In the genomic region with DNA sequence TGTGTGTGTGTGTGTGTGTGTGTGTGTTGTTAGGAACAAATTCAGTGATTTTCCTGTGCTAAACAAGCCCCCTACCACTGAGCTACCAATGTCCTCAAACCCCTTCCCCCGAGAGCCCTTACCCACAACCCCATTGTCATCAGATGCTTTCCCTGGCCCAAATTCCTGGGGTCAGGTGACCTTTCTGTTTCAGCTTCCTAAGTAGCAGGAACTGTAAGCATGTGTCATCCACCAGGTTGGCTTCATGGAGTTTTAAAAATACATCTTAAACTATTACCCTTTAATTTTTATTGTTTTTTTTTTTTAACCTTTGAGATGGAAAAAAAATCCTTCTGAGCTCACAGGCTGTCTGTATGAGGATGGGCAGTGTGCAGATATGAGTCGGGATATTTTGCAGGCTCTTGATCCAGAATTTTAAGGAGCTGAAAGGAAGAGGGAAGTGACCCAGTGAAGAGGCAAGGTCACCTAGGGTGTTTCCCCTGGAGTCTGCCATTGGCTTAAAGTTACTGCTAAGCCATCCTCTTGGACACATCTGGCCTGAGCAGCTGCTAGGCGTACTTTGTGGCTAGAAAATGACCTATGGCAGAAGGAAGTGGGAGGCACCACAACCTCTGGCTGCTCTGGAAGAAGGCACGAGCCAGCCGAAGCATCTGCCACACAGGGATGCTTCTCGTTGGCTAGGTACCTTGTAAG, we compare ENCODE assay signal across 12 mouse cellular contexts. TPM values are rescaled to one million over a fixed set of nuclear protein-coding genes. Genes with fewer than 3 reads are reported as not detected.
DNase-seq lines count a peak whose midpoint lies in the region; ATAC-seq and TF ChIP-seq lines count a peak whose summit lies in the region.
"Had no signal": no experiment of that assay in that cellular context is flagged by ENCODE, and none has a peak within 500 bp of the region (broad histone marks: within the 10 kb centered on the region; RNA-seq: fewer than 3 reads in every experiment).

No protein-coding gene starts in this region.

- H3K4me1 ChIP-seq in bone marrow, adult 2 months (ENCODE audit: control insufficient read depth, insufficient read depth, low read length): peaks cover 3% of the 10 kb centered on the region; the same call in 1 of the 2 replicates
- peaks cover 4% of the 10 kb centered on the region; the same call in 1 of the 2 replicates for H3K4me1 ChIP-seq in midbrain, embryonic 16.5 days (ENCODE audit: control insufficient read depth, insufficient read depth, low read length)

- WGBS in bone marrow, adult 2 months: 25% methylated on average over 6 of the region's 6 CpGs
- 79% methylated on average over 6 of the region's 6 CpGs for WGBS in midbrain, embryonic 16.5 days

- H3K4me2 ChIP-seq in midbrain, embryonic 16.5 days (ENCODE audit: low read length): no peak overlapping the region
- H3K4me2 ChIP-seq: midbrain, embryonic 13.5 days; neural tube, embryonic 13.5 days had no signal

- peak; percentile 51 for ATAC-seq in megakaryocyte, adult 5-6 weeks (ENCODE audit: poor library complexity, severe bottlenecking)
- ATAC-seq in midbrain, embryonic 16.5 days: no peak
- ATAC-seq: midbrain, embryonic 13.5 days had no signal

- no peaks in the 10 kb centered on the region for H3K36me3 ChIP-seq in midbrain, embryonic 16.5 days (ENCODE audit: control insufficient read depth, insufficient read depth, low read length)
- H3K36me3 ChIP-seq: midbrain, embryonic 13.5 days; neural tube, embryonic 13.5 days had no signal

- H3K27ac ChIP-seq in bone marrow, adult 2 months (ENCODE audit: control insufficient read depth, insufficient read depth, low read depth, low read length, poor library complexity): peak overlapping the region; percentile 9; the same call in 1 of the 2 replicates
- H3K27ac ChIP-seq in midbrain, embryonic 16.5 days (ENCODE audit: low read length): no peak overlapping the region
- H3K27ac ChIP-seq: midbrain, embryonic 13.5 days; neural tube, embryonic 13.5 days had no signal

- no peak for TF ChIP-seq CTCF in bone marrow, adult 2 months (IDR thresholded peaks at IDR 0.05; ENCODE audit: control insufficient read depth, insufficient read depth, low read length)

- no peak for TF ChIP-seq POLR2A in bone marrow, adult 2 months (IDR thresholded peaks at IDR 0.05; ENCODE audit: borderline replicate concordance, control insufficient read depth, low read depth, low read length)

- H3K4me3 ChIP-seq in bone marrow, adult 2 months (replicated peaks; ENCODE audit: control insufficient read depth, low read depth, low read length): no peak overlapping the region
- no peak overlapping the region for H3K4me3 ChIP-seq in midbrain, embryonic 16.5 days (ENCODE audit: low read depth, low read length)
- H3K4me3 ChIP-seq: midbrain, embryonic 13.5 days; neural tube, embryonic 13.5 days had no signal

- H3K9ac ChIP-seq in midbrain, embryonic 16.5 days (ENCODE audit: low read depth, low read length): no peak overlapping the region
- H3K9ac ChIP-seq: midbrain, embryonic 13.5 days; neural tube, embryonic 13.5 days had no signal

- H3K27me3 ChIP-seq in midbrain, embryonic 16.5 days (ENCODE audit: control insufficient read depth, insufficient read depth, low read depth, low read length): no peaks in the 10 kb centered on the region
- H3K27me3 ChIP-seq: midbrain, embryonic 13.5 days; neural tube, embryonic 13.5 days had no signal

- H3K9me3 ChIP-seq in midbrain, embryonic 16.5 days (replicated peaks; ENCODE audit: control insufficient read depth, low read length, poor library complexity, severe bottlenecking): no peaks in the 10 kb centered on the region
- H3K9me3 ChIP-seq: midbrain, embryonic 13.5 days; neural tube, embryonic 13.5 days had no signal

- peak; percentile 49 to 62 for DNase-seq in heart, adult 18-20 months
- no peak for DNase-seq in heart, postnatal 36 days
- DNase-seq in 416B (ENCODE audit: low read depth): peak; percentile 49
- no peak for DNase-seq in thymus, postnatal 14 days
- DNase-seq: cerebellum, postnatal 36 days; spleen, adult 18-20 months had no signal

- intact Hi-C loops in heart, postnatal 36 days (cut with DNase I): no loop called here

RNA-seq across cellular contexts. Expression of a gene that starts 5.6 kb away (rescaled TPM):
- 10 to 100 TPM; 34.0 to 51.4 TPM for total RNA-seq in heart, adult 18-20 months (2021)
- 10 to 100 TPM; 46.8 to 49.4 TPM for total RNA-seq in heart, postnatal 36 days (2021)
- 28.0 and 60.6 TPM in 2 replicates for polyA plus RNA-seq in bone marrow, adult 2 months (2011; ENCODE audit: insufficient read depth, insufficient read length, low replicate concordance, missing spikeins)
- 91.1 and 104 TPM in 2 replicates for total RNA-seq in megakaryocyte, adult 5-6 weeks (2015)
- total RNA-seq in megakaryocyte, adult 5-6 weeks (2017): 39.0 and 45.6 TPM in 2 replicates
- 68.4 and 80.2 TPM in 2 replicates for polyA plus RNA-seq in midbrain, embryonic 16.5 days (2015; fragmentation: Nextera tagmentation; extraction: Ambion mirVana)

RNA-seq across cellular contexts. Expression of a gene that starts 16.6 kb away (rescaled TPM):
- 1 to 10 TPM in 1 of 2 experiments, not detected in 1; 1.0 TPM for total RNA-seq in heart, adult 18-20 months (2021)
- total RNA-seq in heart, postnatal 36 days (2021): not detected
- 1.3 and 1.6 TPM in 2 replicates for polyA plus RNA-seq in bone marrow, adult 2 months (2011; ENCODE audit: insufficient read depth, insufficient read length, low replicate concordance, missing spikeins)
- total RNA-seq in megakaryocyte, adult 5-6 weeks (2015): not detected in 2 replicates
- total RNA-seq in megakaryocyte, adult 5-6 weeks (2017): not detected in 2 replicates
- 1.2 and 1.8 TPM in 2 replicates for polyA plus RNA-seq in midbrain, embryonic 16.5 days (2015; fragmentation: Nextera tagmentation; extraction: Ambion mirVana)
- polyA plus RNA-seq: intestine, embryonic 14.5 days; midbrain, embryonic 13.5 days had no signal

Comparison
In these comparisons a context has a peak if more than half of its experiments do, and no peak if none do; other contexts are left out.
1. DNase-seq: peak in heart, adult 18-20 months (2 of 2) and 416B (single experiment); none in heart, postnatal 36 days (0 of 2) and thymus, postnatal 14 days (single experiment).